Mouse (Mus musculus) frontal cortex, postnatal 10 days (tissue): Measurements from ENCODE around the gene Slc22a29.
A peak's percentile ranks its signal among the peaks of the same experiment; 100 is the strongest.
"Not testable (repeated sequence)": the region's sequence is repeated elsewhere in the genome, so short reads cannot be mapped to it uniquely, and the experiment has no call there.

Experiments
- DNase-seq, 2 experiments: peaks; one replicate each; pipeline ENCODE4 v3.0.0; 2022; ENCODE audit warnings: low spot score in 2 of 2, mixed read lengths in 1 of 2

Gene Slc22a29

DNA sequence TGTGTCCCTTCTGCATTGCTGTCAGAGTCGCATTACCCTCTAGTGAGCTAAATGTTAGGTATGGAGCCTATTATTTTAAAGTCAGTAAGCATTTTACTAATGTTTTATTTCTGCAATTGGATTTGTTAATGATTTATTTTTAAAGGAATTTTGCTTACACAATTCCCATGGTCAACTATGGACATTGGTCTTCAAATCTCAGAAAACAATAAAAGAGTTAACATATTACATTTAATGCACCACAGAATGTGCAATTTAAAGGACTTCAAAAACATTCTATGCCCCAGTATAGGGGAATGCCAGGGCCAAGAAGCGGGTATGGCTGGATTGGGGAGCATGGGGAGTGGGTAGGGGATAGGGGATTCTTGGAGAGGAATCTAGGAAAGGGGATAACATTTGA is at the start of gene Slc22a29:
TSS of gene Slc22a29 (minus strand) at position 101 of the 400 bp plus-strand sequence.
- no peak for DNase-seq

- DNase-seq = no peak
Measured at GRCm38 (mm10) chr19:8265324-8265723, 46.6 kb upstream of the Slc22a29 start.

- DNase-seq = peak in 1 of 2 experiments; percentile 2
Measured at GRCm38 (mm10) chr19:8252705-8253037, 34.0 kb upstream of the Slc22a29 start.

DNA sequence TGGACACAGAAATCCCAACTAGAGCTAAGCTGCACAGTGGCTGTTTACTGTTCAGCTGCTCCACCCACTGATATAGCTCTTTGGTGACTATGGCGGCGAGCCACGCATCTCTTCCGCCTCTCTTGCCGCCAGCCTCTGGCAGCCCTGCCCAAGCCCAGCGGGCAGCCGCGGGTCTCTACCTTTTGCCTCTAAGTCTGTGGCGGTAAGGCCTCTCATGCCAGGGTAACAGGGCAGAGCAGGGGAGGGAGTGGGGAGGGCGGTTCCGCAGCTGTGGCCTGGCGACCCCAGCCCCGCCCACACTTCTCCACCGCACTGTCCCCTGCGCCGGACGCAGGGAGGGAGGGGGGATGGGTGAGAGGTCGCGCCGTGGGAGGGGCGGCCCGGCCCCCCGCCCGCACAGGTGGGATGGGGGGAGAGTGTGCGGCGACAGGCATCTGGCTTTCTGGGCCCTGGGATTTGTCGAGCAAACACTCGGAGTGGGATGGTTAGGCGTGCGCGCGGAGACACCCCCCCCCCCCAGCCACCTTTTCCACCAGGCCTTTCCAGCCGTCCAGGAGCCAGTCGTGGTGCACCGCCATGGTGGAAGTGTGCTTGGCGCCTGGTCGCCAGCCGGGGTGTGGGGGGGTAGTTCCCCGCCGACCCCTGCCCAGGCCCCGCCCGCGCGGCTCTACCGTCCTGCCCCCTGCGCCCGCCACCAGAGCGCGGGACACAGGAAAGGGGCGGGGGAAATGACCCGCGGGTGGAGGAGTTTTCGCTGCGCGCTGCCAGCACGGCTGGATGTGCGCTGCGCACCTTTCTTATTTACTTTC is 33.4 kb upstream of the Slc22a29 start:
- DNase-seq = peak in 1 of 2 experiments; percentile 8

- DNase-seq = no peak
Measured at GRCm38 (mm10) chr19:8228916-8229315, 10.2 kb upstream of the Slc22a29 start.

DNA sequence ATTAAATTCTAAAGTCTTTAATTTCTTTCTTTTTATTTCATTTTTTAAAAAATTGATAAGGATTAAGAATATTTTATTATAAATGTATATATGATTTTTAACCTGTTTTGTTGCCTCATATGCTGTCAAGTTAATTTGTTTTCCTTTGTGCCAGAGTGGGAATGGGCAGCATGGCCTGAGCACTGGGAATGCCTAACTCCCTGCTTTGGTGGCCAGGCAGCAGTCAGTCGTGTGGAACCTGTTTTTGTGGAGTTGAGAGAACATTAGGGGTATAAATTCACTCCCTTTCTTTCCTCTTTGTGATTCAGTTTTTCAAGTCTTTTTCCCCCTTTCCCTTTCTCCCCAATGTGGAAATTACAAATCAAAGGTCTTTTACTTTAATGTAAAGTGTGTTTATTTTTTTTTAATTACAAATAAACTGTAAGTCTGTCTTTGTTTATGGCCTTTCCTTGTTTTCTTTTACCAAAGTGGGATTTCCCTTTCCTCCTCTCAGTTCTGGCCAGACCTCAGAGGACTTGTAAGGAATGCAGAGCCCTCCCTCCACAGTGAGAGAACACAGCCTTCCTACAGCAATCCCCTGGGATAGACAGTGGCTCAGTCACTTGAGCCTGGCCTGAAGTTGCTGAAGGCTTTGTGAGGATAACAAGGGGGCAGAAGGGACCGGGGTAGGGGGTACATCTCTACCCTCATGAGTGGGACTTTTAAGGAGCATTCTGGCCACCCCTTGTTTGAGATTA is 69.7 kb downstream of the Slc22a29 start:
- no peak for DNase-seq

DNA sequence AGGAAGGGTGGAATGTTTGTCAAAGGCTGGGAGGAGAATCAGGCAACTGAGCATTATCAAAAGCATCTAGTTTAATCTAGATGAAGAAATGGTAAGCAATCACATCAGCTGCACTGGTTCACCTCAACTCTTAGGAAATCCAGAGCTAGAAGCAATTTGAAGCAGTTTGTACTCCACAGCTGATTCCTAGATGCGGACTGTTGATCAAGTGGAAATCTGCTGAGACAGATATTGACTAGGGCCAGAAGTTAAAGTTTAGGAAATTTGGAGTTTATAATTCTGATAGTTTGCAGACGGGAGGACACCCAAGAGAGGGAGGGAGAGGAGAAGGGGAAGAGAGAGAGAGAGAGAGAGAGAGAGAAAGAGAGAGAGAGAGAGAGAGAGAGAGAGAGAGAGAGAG is 76.0 kb downstream of the Slc22a29 start:
- not testable (repeated sequence) for DNase-seq

DNA sequence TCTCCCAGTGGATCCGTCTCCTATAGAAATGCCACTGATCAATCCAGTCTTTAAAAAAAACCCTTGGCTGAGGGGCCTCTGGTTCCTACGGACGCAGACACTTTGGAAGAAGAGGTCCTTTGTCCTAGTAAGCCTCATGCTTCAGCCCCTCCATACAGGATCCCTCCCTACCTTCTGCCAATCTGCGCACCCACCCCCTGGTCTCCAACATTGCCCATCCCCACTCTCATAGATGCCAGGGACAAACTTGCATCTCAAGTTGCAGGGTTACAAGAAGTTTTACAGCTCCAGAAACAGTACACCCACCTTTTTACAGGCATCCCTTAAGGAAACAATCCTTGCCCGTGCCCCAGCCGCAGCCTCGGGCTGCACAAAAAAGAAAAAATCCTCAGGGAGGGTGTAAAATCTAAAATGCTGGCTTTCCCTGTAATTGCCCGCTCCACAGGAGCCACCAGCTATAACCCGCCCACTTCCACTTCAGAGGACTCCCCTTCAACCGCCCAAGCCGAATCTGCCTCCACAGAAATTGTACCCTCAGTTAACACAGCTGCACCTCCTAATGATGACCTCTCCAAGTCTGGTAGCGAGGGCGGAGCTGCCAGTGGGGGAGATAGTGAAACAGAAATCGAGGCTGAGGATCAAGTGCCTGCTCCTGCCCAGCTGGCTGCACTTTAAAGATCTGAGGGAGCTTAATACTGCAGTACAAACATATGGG is 84.4 kb downstream of the Slc22a29 start:
- not testable (repeated sequence) for DNase-seq

- not testable (repeated sequence) for DNase-seq
Measured at GRCm38 (mm10) chr19:8131881-8132280, 86.8 kb downstream of the Slc22a29 start, which contains the start of gene Slc22a28. Slc22a28 (minus strand) TSS chr19:8131982.
